Mouse (Mus musculus) left cerebral cortex, postnatal 4 days (tissue): ENCODE data around the gene Dcxr. TPM values are rescaled to one million over a fixed set of nuclear protein-coding genes. Genes with fewer than 3 reads are reported as not detected.
"Not testable (repeated sequence)": the region's sequence is repeated elsewhere in the genome, so short reads cannot be mapped to it uniquely, and the experiment has no call there.

Source experiments
- DNase-seq: peaks from one replicate; pipeline ENCODE4 v3.0.0-alpha.2; 2022
- intact Hi-C: fragments of 180-260 bp; cut with DNase I; formaldehyde crosslinking; loops from one replicate; pipeline ENCODE4 v1.15.1; 2025
- total RNA-seq, 2 experiments: library from RNA; stranded (reverse); gene quantifications; 2 replicates each; pipeline ENCODE4 v1.2.3; 2021

Gene Dcxr
- total RNA-seq, 2 experiments from 2014 or later = 2.5 to 3.2 TPM

DNA sequence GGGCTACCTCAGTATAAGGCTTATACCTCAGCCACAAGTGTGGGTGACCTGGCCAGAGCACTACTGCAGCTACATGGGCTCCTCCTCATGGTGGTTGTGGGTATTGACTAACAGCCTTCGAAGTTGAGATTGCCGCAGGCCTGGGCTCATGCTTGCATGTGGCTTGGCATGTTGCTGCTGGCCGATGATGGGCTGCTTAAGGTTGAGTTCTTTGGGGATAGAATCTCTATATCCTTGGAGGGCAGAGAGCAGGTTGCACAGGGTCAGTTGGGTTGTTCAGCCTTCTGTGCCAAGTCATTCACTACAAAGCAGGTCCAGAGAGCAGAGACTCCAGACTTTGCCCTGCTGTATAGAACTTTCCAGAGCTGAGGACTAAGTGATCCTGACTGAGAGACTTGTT lies 47.2 kb downstream of the Dcxr start:
- DNase-seq = no peak
- intact Hi-C loops = no loop called here

DNA sequence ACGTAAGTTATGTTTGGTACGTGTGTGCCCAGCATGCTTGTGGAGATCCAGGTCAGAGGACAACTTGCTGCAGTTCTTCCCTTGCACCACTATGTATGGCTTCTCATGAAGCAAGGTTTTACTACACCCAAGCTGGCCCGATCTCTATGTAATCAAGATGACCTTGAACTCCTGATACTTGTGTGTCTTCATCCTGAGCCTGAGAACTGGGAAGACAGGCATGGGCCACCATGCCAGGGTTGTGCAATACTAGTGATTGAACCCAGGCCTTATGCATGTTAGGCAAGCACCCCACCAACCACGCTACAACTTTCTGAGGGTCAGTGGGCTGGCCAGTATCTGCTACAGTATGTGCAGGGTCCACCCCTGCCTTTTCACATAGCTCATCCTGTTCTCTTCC lies 50.1 kb downstream of the Dcxr start:
- intact Hi-C loops = no loop called here
- DNase-seq = no peak

DNA sequence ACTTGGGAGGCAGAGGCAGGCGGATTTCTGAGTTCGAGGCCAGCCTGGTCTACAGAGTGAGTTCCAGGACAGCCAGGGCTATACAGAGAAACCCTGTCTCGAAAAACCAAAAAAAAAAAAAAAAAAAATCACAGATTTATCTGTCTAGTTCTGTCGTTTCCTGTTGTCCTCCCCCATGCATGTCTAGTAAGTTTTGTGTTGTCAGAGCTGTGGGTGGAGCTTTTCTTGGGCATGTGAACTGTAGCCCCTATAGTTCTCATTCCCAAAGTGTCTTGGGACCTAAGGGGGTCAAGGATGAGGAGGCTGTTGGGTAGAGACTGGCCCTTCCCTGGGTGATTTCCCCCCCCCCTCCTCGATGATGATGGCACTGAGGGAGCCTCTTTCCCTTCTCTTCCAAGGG lies 51.2 kb downstream of the Dcxr start:
- intact Hi-C loops = not testable (repeated sequence)

More for the DNA sequence above, 51.2 kb downstream of the Dcxr start:
- not testable (repeated sequence) for DNase-seq

Other genes with a start within 250 kb of the Dcxr start
- gene Mrpl12, start 242.7 kb downstream of the Dcxr start, total RNA-seq = 10 to 100 TPM; 74.4 to 74.5 TPM
- 10 to 100 TPM; 27.2 to 27.6 TPM for gene Slc25a10, start 235.4 kb downstream of the Dcxr start, total RNA-seq
- under 1 TPM in 1 of 2 experiments, not detected in 1; 0.18 TPM for gene Gcgr, start 196.6 kb downstream of the Dcxr start, total RNA-seq
- 100 to 1,000 TPM; 105 to 113 TPM for gene Mcrip1, start 177.6 kb downstream of the Dcxr start, total RNA-seq
- gene Ppp1r27, start 176.1 kb downstream of the Dcxr start, total RNA-seq = not detected
- 100 to 1,000 TPM; 187 to 203 TPM for gene P4hb, start 154.0 kb downstream of the Dcxr start, total RNA-seq
- 100 to 1,000 TPM; 351 to 368 TPM for gene Arhgdia, start 145.7 kb downstream of the Dcxr start, total RNA-seq
- gene Alyref, start 128.9 kb downstream of the Dcxr start, total RNA-seq = 100 to 1,000 TPM; 111 to 113 TPM
- gene Anapc11, start 128.9 kb downstream of the Dcxr start, total RNA-seq = 100 to 1,000 TPM; 113 to 115 TPM
- gene Npb, start 118.8 kb downstream of the Dcxr start, total RNA-seq = 1 to 10 TPM in 1 of 2 experiments, not detected in 1; 1.4 TPM
- 100 to 1,000 TPM; 144 to 168 TPM for gene Pcyt2, start 109.3 kb downstream of the Dcxr start, total RNA-seq
- 10 to 100 TPM; 37.5 to 38.0 TPM for gene Sirt7, start 102.0 kb downstream of the Dcxr start, total RNA-seq
- gene Mafg, start 93.7 kb downstream of the Dcxr start, total RNA-seq = 10 to 100 TPM; 83.3 to 85.8 TPM
- gene Pycr1, start 83.5 kb downstream of the Dcxr start, total RNA-seq = 1 to 10 TPM; 6.1 to 8.3 TPM
- gene Myadml2, start 79.1 kb downstream of the Dcxr start, total RNA-seq = 1 to 10 TPM; 1.0 to 2.9 TPM
- 1 to 10 TPM; 4.7 to 7.8 TPM for gene Notum, start 66.1 kb downstream of the Dcxr start, total RNA-seq
- gene Aspscr1, start 54.3 kb downstream of the Dcxr start, total RNA-seq = 10 to 100 TPM; 79.1 TPM
- 10 to 100 TPM; 31.2 to 35.1 TPM for gene Cenpx, start 13.5 kb downstream of the Dcxr start, total RNA-seq
- 10 to 100 TPM; 76.4 to 78.9 TPM for gene Lrrc45, start 13.4 kb downstream of the Dcxr start, total RNA-seq
- gene Rac3, start 5.8 kb downstream of the Dcxr start, total RNA-seq = 100 to 1,000 TPM; 505 to 551 TPM
- gene Cbr2, start 4.8 kb upstream of the Dcxr start, total RNA-seq = 1 to 10 TPM; 2.9 to 3.0 TPM
- 10 to 100 TPM; 29.6 to 85.6 TPM for gene Hmga1b, start 35.5 kb upstream of the Dcxr start, total RNA-seq
- 10 to 100 TPM; 82.1 to 87.1 TPM for gene Rfng, start 56.9 kb upstream of the Dcxr start, total RNA-seq
- 100 to 1,000 TPM; 142 to 154 TPM for gene Gps1, start 57.0 kb upstream of the Dcxr start, total RNA-seq
- 10 to 100 TPM; 40.2 to 45.5 TPM for gene Dus1l, start 69.1 kb upstream of the Dcxr start, total RNA-seq
- gene Fasn, start 97.3 kb upstream of the Dcxr start, total RNA-seq = 100 to 1,000 TPM; 448 to 457 TPM
- gene Ccdc57, start 205.6 kb upstream of the Dcxr start, total RNA-seq = 10 to 100 TPM; 11.7 to 13.7 TPM
- 1 to 10 TPM; 1.4 to 3.6 TPM for gene Slc16a3, start 221.2 kb upstream of the Dcxr start, total RNA-seq